ENCODE assay signal across 10 mouse cellular contexts in genomic region chrX:120291696-120292095, GRCm38 (mm10). TPM values are rescaled to one million over a fixed set of nuclear protein-coding genes. Genes with fewer than 3 reads are reported as not detected.
A peak's percentile ranks its signal among the peaks of the same experiment; 100 is the strongest.
DNase-seq lines count a peak whose midpoint lies in the region; ATAC-seq lines count a peak whose summit lies in the region.
"Had no signal": no experiment of that assay in that cellular context is flagged by ENCODE, and none has a peak within 500 bp of the region (broad histone marks: within the 10 kb centered on the region; RNA-seq: fewer than 3 reads in every experiment).

No protein-coding gene starts in this region.

- H3K27ac ChIP-seq in heart, embryonic 11.5 days (ENCODE audit: low read depth, low read length) = no peak overlapping the region
- no peak overlapping the region for H3K27ac ChIP-seq in limb, embryonic 15.5 days
- H3K27ac ChIP-seq in stomach, embryonic 16.5 days (ENCODE audit: low read length) = no peak overlapping the region
- H3K27ac ChIP-seq: liver, embryonic 15.5 days had no signal

- WGBS in heart, embryonic 11.5 days (ENCODE audit: insufficient replicate concordance) = 6% methylated on average over 13 of the region's 13 CpGs
- WGBS in limb, embryonic 15.5 days = 20% methylated on average over 13 of the region's 13 CpGs
- 13% methylated on average over 13 of the region's 13 CpGs for WGBS in stomach, embryonic 16.5 days

- H3K4me2 ChIP-seq in heart, embryonic 11.5 days = peak overlapping the region; percentile 73
- peak overlapping the region; percentile 67 for H3K4me2 ChIP-seq in limb, embryonic 15.5 days
- H3K4me2 ChIP-seq in stomach, embryonic 16.5 days (ENCODE audit: low read depth, low read length) = peak overlapping the region; percentile 64

- H3K4me3 ChIP-seq in heart, embryonic 11.5 days (ENCODE audit: low read depth, low read length) = peak overlapping the region; percentile 51
- H3K4me3 ChIP-seq in limb, embryonic 15.5 days = peak overlapping the region; percentile 49
- peak overlapping the region; percentile 52 for H3K4me3 ChIP-seq in stomach, embryonic 16.5 days (replicated peaks; ENCODE audit: low read length)
- H3K4me3 ChIP-seq: liver, embryonic 15.5 days had no signal

- H3K9me3 ChIP-seq in heart, embryonic 11.5 days (replicated peaks; ENCODE audit: control insufficient read depth, low read length) = no peaks in the 10 kb centered on the region
- no peaks in the 10 kb centered on the region for H3K9me3 ChIP-seq in limb, embryonic 15.5 days
- H3K9me3 ChIP-seq in stomach, embryonic 16.5 days (replicated peaks; ENCODE audit: control insufficient read depth, low read length) = no peaks in the 10 kb centered on the region
- H3K9me3 ChIP-seq: liver, embryonic 15.5 days had no signal

- intact Hi-C loops in heart, postnatal 25 days (cut with DNase I) = no loop called here

- H3K9ac ChIP-seq in heart, embryonic 11.5 days (ENCODE audit: low read depth, low read length) = no peak overlapping the region
- no peak overlapping the region for H3K9ac ChIP-seq in limb, embryonic 15.5 days
- H3K9ac ChIP-seq in stomach, embryonic 16.5 days (ENCODE audit: low read length) = no peak overlapping the region; the same call in 1 of the 2 replicates
- H3K9ac ChIP-seq: liver, embryonic 15.5 days had no signal

- ATAC-seq in heart, embryonic 11.5 days (replicated peaks; ENCODE audit: insufficient number of reproducible peaks, low FRiP score, low TSS enrichment) = no peak
- ATAC-seq in limb, embryonic 15.5 days (ENCODE audit: insufficient number of reproducible peaks, low FRiP score, low TSS enrichment, low read depth) = no peak
- ATAC-seq in stomach, embryonic 16.5 days (ENCODE audit: insufficient read depth, low FRiP score) = no peak

- DNase-seq in heart, postnatal 25 days (ENCODE audit: low spot score) = no peak
- DNase-seq in cerebellum, adult 9-11 months = peak; percentile 8
- DNase-seq in frontal cortex, postnatal 10 days (ENCODE audit: low spot score in 2 of 2) = peak; percentile 4 to 27
- DNase-seq in thymus, postnatal 14 days = no peak
- DNase-seq in adipocyte (ENCODE audit: low spot score) = no peak

- peaks cover 6% of the 10 kb centered on the region; the same call in 1 of the 2 replicates for H3K27me3 ChIP-seq in heart, embryonic 11.5 days (ENCODE audit: control insufficient read depth, insufficient read depth, low read length)
- no peaks in the 10 kb centered on the region for H3K27me3 ChIP-seq in limb, embryonic 15.5 days
- no peaks in the 10 kb centered on the region for H3K27me3 ChIP-seq in stomach, embryonic 16.5 days (ENCODE audit: control insufficient read depth, insufficient read depth, low read length)

- H3K36me3 ChIP-seq in heart, embryonic 11.5 days (ENCODE audit: control insufficient read depth, insufficient read depth, low read length) = no peaks in the 10 kb centered on the region
- H3K36me3 ChIP-seq in limb, embryonic 15.5 days = no peaks in the 10 kb centered on the region
- H3K36me3 ChIP-seq in stomach, embryonic 16.5 days (ENCODE audit: control insufficient read depth, insufficient read depth, low read length) = no peaks in the 10 kb centered on the region
- H3K36me3 ChIP-seq: liver, embryonic 15.5 days had no signal

- no peaks in the 10 kb centered on the region for H3K4me1 ChIP-seq in heart, embryonic 11.5 days (ENCODE audit: control insufficient read depth, insufficient read depth, low read length)
- no peaks in the 10 kb centered on the region for H3K4me1 ChIP-seq in limb, embryonic 15.5 days
- H3K4me1 ChIP-seq in stomach, embryonic 16.5 days (ENCODE audit: control insufficient read depth, insufficient read depth, low read length) = no peaks in the 10 kb centered on the region
- H3K4me1 ChIP-seq: liver, embryonic 15.5 days had no signal

RNA-seq across cellular contexts. Expression of gene Pcdh11x, which starts 1.6 kb away (rescaled TPM):
- polyA plus RNA-seq in heart, embryonic 11.5 days (2014; fragmentation: Nextera tagmentation; extraction: Ambion mirVana) = 3.6 and 5.8 TPM in 2 replicates
- total RNA-seq in heart, postnatal 25 days (2021) = not detected
- polyA plus RNA-seq in limb, embryonic 15.5 days (2015; fragmentation: Nextera tagmentation; extraction: Ambion mirVana) = 7.9 and 11.0 TPM in 2 replicates
- 5.2 and 5.3 TPM in 2 replicates for polyA plus RNA-seq in stomach, embryonic 16.5 days (2015; fragmentation: Nextera tagmentation; extraction: Ambion mirVana)
- total RNA-seq: common myeloid progenitor, adult 5-6 weeks had no signal

RNA-seq across cellular contexts. Expression of gene H2afb3, which starts 21.2 kb away (rescaled TPM):
- not detected in 2 replicates for polyA plus RNA-seq in heart, embryonic 11.5 days (2014; fragmentation: Nextera tagmentation; extraction: Ambion mirVana)
- not detected for total RNA-seq in heart, postnatal 25 days (2021)
- polyA plus RNA-seq in limb, embryonic 15.5 days (2015; fragmentation: Nextera tagmentation; extraction: Ambion mirVana) = not detected in 2 replicates
- polyA plus RNA-seq in stomach, embryonic 16.5 days (2015; fragmentation: Nextera tagmentation; extraction: Ambion mirVana) = not detected in 2 replicates
- total RNA-seq: common myeloid progenitor, adult 5-6 weeks had no signal
- polyA plus RNA-seq: liver, embryonic 15.5 days had no signal

Comparison
In these comparisons a context has a peak if more than half of its experiments do, and no peak if none do; other contexts are left out.
1. DNase-seq: peak in cerebellum, adult 9-11 months (single experiment) and frontal cortex, postnatal 10 days (2 of 2); none in heart, postnatal 25 days (single experiment), thymus, postnatal 14 days (single experiment) and adipocyte (single experiment).
2. Peak in every context shown above with its lines, with median percentiles within 50 percentile points of each other: H3K4me2 ChIP-seq and H3K4me3 ChIP-seq.